Mouse (Mus musculus) skeletal muscle tissue, adult 2 months (tissue): ENCODE measurements around the gene Plvap.
A peak's percentile ranks its signal among the peaks of the same experiment; 100 is the strongest.

Experiments
- DNase-seq: peaks from one replicate; pipeline ENCODE4 v3.0.0-alpha.2; 2012; ENCODE audit warnings: low read depth, low spot score

Plvap gene

DNA sequence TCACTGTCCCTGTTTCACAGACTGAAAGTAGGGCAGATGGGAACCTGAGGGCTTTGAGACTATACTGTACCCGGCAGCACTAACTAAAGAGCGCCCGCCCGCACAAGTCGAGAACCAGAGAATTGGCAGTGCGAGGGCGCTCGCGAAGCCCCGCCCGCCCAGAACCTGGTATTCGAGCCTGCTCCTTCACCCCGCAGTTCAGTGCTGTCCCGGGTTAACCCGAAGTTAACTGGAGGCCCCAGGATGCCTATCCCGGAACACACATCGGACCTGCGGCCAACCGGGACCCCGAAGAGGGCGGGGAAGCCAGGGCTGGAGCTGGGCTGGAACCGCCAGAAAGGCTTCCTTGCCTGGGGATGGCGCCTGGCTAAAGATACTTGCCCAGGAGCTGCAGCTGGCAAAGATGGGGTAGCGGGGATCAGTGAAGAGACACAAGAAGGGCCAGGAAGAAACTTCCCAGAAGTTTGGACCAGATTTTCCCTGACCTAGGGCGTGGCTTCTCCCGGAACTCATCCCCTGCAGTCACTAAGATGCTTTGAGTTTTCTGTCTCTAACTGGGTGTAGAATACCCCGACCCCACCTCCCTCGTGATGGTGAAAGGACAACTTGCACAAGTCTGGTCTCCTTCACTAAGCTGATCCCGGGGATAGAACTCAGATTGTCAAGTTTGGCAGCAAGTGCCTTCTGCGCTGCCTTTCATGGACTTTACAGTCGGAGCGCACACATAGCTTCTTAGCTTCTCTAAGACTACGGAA, 23.7 kb downstream of the Plvap start, which contains the start of gene Gtpbp3:
TSS of gene Gtpbp3 (plus strand) at position 413 of the 755 bp plus-strand sequence.
- DNase-seq, result peak; percentile 70

DNA sequence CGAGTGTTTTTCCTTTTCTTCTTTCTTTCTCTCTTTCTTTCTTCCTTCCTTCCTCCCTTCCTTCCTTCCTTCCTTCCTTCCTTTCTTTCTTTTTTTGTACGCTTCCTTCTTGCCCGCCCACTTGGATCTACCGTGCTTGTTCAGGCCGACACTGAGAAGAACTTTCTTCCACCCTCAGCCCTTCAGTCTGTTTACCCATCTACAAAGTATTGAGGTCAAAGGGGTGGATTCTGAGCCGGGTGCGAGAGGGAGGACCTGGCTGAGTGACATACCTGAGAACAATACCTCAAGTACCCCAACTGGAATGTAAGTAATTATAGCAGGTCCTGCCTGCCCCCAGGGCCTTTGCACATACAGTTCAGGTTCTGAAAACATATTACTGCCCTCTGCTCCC, 25.4 kb downstream of the Plvap start:
- DNase-seq, result no peak

DNA sequence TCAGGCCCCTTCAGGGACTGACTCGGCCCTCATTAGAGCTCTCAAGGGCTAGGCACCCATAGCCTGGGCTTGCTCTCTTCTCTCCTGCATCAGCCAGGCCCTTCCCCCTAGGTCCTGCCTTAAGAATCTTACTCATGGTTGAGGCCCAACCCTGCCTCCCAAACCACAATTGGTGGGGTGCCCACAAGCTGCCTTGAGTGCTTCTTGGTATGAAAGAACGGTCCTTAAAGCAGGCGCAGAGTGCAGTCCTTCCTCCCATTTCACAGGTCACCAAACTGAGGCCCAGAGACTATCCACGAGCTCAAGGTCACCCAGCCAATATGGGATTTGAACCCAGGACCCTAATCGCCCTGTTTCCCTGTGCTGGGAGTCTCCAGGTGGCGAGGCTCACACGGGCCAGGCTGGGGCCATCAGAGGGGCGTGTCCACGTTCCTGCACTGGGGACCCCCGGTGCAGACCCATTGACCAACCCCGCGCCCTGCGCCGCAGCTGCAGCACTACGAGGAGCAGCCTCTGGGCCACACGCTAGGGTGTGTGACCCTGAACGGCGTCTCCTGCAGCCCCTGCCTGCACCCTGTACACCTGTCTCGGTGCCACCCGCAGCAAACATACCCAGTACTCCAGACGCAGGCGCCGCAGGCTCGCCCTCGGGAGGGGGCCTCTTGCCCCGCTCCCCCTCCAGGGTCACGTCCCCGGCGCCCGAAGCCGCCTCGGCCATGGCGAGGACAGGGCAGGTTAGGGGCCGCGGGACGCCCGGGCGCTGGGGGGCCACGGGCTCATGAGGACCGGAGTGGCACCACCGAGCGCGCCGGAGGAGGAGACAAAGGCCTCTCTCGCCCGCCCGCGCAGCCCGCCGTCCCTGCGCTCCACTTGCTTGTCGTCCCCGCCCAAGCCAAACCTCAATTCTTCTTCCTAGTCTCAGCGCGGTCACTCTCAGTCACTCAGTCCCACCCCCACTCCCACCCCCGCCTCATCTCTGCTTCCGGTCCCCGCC, 26.1 kb downstream of the Plvap start, which contains the start of gene Ano8:
TSS of gene Ano8 (minus strand) at position 822 of the 994 bp plus-strand sequence.
- DNase-seq, result no peak

DNA sequence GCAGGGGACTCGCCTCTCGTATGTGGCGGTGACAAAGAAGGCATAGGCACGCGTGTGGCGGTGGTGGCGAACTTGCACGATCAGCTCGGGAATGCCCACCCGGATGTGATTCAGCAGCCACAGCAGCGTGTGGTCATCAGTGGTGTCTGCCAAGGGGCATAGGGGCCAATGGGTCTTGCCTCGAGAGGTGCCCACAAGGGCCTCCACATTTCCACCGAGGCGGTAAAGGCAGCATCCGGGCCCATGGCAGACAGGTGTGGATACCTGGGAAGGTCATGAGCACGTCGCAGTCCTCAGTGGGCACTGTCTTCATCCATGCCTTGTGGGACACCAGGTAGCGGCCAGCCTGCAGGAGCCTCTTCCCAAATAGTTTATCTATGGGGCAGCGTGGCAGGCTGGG, 26.8 kb downstream of the Plvap start:
- DNase-seq, result no peak

DNA sequence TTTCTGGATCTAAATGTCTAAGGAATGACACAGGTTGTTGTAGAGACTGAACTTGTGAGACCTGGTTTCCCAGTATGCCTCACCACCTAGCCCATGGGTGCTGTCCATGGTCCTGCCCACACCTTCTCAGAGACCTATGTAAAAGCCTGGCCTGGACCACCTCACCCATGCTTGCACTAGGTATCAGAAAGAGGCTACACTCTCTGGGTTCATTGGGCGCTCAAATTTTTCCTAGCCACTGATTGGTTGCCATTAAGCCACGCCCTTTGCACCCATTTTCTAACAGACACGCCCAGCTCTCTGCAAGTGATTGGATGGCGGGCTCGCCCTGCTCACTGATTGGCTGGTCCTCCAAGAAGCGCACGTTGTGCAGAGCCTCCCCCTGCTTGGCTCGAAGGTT, 27.6 kb downstream of the Plvap start:
- no peak for DNase-seq

DNA sequence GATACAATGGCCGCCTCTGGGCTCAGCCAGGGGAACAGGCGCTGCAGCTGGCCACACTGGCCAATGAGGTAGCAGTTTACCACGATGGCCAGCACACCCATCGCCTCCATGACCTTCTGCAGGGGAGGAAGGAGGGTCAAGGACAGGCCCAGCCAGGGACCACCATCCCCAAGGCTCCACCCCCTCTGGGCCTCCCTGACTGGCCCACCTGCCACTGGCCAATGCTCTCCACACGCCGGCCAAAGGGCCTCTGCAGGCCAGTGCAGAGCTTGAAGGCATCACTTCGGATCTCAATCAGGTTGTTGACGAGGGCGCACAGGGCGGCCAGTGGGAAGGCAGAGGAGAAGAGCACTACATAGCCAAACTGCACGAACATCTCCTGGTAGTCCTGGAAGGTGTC, 32.6 kb downstream of the Plvap start:
- no peak for DNase-seq

DNA sequence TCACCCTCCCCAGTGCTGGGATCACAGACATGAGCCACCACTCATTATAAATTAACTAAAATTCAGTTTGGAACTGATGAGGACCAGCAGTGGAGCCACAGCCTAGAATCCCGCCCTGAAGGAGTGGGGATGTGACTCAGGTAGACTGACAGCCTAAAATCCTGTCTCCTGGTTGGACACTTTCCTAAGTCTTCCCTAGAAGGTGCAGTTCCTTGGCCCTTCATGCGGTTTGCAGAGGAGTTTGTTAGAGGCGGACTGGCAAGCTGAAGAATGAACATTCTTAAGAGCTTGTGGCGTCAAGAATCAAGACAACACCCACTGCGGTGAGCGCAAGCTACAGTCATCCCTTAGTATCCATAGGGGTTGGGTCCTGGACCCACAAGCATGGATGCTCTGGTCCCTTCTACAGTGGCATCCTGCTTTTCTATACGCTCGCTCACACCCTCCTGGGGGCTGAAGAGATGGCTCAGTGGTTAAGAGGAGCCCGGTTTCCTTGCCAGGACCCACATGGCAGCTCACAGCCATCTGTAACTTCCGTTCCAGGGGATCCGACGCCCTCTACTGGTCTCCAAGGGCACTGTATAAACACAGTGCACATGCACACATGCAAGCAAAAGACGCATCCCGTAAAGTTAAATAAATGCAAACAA, 34.2 kb downstream of the Plvap start:
- no peak for DNase-seq

DNA sequence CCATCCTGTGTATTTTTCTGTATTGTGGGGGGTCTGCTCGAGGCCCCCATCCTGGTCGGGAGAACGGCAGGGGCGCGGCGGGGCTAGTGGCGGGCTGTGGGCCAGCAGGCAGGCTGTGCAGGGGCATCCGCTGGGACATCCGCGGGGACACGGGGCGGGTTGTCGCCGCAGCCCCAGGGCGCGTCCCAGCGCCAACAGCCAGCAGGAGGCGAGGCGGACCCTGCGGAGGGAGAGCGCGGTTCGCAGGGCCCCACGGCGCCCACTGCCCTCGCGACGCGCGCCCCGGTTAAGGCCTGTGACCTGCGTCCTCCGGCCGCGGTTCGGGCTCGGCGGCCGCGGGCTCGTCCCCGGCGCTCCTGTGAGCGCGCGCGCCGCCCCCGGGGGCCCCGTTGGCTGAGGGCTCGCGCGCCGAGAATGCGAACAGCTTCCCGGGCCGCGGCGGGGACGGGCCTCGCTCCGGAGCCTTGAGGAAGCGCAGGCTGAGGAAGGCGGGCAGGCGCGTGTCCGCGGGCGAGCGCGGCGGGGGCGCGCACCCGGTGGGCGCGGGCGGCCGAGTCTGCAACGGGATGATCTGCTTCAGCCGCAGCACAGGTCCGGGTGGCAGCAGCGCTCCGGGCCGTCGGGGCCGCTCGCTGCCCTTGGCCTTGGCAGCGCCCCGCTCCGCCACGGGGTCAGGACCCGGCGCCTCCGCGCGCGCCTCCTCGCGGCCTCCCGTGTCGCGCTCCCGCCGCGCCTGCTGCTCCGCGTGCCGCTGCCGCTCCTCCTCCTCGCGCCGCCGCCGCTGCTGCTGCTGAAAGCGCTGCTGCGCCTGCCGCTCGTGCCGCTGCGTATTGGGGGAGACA, 35.2 kb downstream of the Plvap start:
- DNase-seq, result no peak

DNA sequence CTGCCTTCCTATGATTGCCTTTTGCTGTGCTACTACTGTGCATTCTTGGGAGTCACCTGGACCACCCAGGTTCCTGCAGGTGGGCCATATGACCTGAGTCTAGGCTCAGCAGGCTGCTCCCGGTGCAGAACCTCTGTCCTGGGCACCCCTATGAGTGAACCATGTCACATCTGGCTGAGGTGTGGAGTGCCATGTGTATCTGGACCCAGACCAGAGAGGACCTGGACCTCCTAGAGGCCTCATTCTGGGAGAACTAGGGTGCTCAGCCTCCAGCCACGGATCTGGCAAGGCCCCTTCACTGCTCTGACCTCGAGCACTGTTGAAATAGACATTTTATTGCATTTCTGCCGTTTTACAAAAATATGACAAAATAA, 35.9 kb downstream of the Plvap start:
- DNase-seq, result no peak

DNA sequence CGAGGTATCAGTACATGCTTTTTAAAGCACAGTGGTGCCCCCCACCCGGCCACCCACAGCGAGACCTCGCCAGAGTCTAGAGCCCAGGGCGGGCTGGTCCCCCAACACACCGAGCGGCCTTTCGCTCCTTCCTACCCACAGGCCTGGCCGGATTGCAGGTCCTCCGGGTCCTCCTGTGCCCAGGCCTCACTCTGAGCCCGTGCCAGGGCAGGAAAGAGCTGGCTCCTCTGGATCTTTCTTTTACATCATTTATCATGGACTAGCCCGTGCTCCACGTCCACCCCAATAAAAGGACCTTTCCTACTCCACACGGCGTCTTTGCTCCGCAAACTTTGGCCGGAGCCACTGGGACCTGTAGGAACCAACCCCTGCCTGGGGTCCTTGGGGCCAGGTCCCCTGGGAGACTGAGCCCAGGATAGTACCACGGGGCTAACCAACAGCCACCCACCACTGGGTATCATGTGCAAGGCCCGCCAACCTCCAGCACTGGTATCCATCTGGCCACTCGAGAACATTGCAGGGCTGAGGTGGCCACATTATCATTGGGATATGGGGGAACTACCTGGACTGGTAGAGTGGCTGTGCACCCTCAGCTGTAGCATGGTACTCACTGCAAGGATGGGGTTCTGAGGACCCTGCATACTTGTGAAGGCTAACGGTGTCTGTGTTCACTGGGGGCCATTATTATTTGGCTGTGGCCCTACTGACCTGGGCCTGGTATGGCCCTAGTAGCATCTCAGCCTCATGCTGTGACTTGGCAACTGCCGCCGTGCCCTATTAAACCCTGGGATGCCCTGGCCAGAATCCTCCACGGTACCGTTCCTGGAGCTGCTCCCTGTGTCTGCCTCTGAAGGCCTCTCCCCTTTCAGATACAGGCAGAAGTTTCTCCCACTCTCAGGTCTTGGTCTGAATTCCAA, 36.5 kb downstream of the Plvap start:
- DNase-seq, result no peak

DNA sequence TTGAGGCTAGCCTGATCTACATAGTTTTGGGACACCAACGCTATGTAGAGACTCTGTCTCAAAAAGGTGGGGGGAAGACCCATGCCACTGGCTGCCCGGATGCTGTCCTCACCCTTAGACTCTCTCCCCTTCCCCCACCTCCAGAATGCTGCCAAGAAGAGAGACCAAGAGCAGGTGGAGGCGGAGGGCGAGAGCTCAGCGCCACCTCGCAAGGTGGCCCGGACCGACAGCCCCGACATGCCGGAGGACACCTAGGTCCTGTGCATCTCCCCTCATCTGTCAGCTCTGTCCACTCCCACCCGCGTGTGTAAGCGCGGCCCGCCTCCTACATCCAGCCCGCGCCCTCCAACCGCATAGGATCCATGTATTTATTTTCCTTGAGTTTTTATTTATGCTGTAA, 37.2 kb downstream of the Plvap start:
- no peak for DNase-seq

DNA sequence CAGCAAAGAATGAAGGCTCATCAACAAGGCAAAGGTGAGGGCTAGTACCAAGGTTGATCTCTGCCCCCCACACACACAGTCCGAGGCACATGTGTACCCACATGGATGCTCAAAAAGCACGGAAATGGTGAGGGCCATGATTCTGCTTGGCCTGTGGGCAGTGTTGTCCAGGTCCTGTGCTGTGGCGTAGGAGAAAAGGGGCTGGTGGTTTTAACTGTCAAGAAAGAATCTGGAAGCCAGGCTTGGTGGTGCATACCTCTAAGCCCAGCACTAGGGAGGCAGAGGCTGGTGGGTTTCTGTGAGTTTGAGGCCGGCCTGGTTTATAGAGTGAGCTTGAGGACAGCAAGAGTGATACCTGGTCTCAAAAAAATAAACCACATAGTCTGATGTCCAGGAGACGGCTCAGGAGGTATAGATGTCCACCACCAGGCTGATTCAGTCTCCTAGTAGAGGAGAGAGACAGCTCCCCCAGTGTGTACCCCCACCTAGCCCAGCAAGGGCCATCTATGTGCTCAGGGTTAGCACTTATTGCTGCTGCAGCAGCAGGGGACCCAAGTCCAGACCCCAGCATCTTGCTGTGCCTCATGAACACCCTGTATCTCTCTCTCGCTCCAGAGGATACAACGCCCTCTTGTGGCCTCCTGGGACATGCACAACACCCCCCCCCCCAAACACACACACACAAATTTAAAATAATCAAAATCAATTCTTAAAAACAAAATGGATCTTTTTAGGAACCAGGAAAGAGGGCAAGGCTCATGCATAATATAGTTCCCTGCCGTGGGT, 38.8 kb downstream of the Plvap start:
- no peak for DNase-seq

DNA sequence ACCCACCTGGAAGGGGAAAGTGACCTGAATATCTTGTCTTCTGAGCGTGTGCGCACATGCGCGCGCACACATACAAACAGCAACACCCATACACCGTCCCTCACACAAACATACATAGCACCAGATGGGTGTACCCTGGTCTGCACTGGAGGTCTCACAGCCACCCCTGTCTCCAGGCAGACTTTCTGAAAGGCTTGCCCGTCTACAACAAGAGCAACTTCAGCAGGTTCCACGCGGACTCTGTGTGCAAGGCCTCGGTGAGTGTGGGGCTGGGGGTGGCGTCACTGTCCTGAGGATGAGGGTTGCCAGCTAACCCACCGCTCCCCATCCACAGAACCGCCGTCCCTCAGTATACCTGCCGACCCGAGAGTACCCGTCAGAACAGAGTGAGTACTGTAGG, 39.7 kb downstream of the Plvap start:
- no peak for DNase-seq

DNA sequence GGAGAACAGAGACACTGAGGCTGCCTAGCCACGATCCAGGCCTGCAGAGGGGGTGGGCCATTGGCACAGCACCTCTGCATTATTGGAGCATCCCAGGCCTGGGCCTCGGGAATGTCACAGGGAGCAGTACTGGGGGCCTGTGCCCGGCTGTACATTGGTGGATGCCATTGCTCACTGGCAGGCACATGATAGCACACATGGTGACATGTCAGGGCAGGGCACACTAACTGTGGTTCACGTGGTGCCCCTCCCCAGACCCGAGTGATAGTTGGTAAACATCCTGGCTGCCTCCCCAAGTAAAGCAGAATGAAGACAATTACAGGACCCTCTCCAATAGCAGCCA, 40.7 kb downstream of the Plvap start:
- no peak for DNase-seq

DNA sequence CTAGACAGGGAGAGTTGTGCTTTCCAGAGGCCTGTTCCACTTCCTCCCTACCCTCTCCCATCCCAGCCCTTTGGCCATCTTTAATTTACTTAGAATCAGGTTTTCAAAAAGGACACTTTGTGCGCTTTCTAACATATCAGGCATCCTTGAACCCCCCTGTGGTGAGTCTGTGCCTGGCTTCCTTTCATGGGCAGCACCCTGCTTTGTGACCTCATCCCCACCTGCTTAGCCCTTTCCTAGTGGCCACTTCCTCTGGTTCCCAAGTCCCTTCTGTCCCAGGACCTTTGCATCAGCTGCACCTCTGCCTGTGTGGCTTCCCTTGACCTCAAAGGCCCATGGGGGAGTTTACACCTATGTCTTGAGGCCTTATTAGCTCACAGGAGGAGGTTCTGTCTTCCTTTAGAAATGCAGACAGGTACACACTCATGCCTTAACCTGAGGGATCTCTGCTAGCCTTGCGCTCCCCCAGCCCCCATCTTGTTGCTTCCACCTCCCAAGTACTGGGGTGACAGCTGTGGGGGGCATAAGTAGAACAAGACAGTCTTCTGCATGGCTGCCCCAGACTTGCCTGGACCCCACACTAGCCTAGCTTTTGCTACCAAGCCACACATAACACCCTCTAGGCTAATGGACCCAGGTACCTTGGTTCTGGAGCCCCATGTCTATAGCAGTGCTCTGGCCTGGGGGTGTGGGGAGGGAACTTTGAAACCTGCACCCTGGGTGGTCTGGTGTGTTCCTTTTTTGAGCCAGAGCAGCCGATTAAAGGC, 41.2 kb downstream of the Plvap start:
- no peak for DNase-seq

DNA sequence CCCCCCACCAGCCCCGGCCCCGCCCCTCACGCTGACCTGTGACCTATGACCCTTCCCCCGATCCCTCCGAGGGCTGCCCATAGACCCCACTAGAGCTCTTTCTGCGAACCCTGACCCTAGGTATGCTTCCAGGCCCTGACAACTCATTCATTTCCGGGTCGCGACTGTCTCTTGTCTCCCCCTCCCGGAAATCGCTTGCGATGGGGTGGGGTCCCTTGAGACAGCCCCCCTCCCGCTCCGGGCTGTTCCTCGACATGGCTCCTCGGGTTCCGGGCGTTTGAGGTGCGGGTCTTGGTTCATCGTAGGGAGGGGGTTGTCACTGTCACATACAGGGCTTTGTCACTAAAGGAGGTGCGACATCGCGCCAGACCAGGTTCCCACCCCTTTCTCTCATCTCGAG, 42.1 kb downstream of the Plvap start:
- no peak for DNase-seq

DNA sequence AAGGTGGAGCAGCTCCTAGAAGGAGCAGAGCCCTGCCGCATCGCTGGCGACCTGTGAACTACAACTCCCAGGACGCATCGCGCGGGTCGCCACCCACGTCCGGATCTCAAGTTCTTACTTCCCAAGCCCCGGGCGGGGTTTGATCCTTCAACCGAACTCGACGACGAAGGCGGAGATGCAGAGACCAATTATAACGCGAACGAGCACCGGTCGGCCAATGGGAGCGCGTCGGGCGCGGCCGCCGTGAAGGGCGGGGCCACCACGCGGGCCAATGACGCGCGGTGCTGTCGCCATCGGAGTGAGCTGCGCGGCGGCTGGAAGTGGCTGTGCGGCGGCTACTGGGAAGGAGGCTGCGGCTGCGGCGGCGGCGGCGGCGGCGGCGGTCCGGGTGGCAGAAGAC, 42.6 kb downstream of the Plvap start, which contains the start of gene Dda1:
TSS of gene Dda1 (plus strand) at position 284 of the 400 bp plus-strand sequence.
- peak; percentile 97 for DNase-seq

DNA sequence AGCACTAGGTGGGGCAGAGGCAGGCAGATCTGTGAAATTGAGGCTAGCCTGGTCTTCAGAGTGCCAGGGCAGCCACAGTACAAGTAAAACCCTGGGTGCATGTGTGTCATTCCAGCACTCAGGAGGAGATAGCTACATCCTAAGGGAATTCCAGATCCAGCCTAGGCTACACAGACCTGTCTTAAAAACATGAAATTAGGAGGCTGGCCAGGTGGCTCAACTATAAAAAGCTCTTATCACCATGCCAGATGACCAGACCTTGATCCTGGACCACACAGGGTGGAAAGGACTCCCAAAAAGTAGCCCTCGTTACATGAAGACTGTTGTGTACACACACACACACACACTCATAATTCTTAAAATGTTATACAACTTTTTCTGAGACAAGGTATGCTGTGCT, 43.6 kb downstream of the Plvap start:
- no peak for DNase-seq

DNA sequence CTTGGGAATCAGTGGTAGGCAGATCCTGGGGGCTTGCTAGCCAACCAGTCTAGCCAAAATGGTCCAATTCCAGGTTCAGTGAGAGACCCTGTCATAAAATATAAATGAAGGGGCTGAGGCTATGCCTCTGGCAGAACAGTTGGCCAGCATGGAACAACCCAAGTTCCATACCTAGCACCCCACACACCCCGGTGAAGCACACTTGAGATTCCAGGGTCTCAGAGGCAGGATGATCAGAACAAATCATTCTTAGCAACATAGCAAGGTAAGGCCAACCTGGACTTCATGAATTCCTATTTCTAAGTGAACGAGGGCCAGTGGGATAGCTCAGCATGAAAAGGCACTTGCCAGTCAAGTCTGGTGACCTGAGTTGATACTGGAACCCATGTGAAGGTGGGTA, 44.4 kb downstream of the Plvap start:
- DNase-seq, result no peak
